Mouse (Mus musculus): ENCODE measurements around the gene Gm11214. TPM values are rescaled to one million over a fixed set of nuclear protein-coding genes. Genes with fewer than 3 reads are reported as not detected.

Gm11214 gene
- polyA plus RNA-seq, 1 experiment from 2014 or later: not detected

DNA sequence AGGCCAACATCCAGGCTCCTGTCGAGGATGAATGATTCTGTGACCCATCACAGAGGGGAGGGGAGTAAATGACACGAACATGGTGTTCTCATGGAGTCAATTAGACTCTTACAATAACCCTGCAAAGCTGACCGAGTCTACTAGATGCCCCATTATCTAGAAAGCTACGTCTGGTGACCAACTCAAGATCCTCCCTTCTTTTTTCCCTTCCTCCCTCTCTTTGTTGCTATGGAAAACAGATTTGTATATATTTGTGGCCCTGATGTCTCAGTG is 22.0 kb upstream of the Gm11214 start:
- H3K9ac ChIP-seq (replicated peaks): no peak overlapping the region
- no peaks in the 10 kb centered on the region for H3K27me3 ChIP-seq
- H3K4me3 ChIP-seq: no peak overlapping the region
- H3K4me1 ChIP-seq: no peaks in the 10 kb centered on the region
- ATAC-seq (replicated peaks): no peak
- H3K4me2 ChIP-seq (replicated peaks): no peak overlapping the region
- no peaks in the 10 kb centered on the region for H3K36me3 ChIP-seq
- WGBS: 64% methylated on average over 4 of the region's 4 CpGs
- no peaks in the 10 kb centered on the region for H3K9me3 ChIP-seq
- H3K27ac ChIP-seq (replicated peaks): no peak overlapping the region

DNA sequence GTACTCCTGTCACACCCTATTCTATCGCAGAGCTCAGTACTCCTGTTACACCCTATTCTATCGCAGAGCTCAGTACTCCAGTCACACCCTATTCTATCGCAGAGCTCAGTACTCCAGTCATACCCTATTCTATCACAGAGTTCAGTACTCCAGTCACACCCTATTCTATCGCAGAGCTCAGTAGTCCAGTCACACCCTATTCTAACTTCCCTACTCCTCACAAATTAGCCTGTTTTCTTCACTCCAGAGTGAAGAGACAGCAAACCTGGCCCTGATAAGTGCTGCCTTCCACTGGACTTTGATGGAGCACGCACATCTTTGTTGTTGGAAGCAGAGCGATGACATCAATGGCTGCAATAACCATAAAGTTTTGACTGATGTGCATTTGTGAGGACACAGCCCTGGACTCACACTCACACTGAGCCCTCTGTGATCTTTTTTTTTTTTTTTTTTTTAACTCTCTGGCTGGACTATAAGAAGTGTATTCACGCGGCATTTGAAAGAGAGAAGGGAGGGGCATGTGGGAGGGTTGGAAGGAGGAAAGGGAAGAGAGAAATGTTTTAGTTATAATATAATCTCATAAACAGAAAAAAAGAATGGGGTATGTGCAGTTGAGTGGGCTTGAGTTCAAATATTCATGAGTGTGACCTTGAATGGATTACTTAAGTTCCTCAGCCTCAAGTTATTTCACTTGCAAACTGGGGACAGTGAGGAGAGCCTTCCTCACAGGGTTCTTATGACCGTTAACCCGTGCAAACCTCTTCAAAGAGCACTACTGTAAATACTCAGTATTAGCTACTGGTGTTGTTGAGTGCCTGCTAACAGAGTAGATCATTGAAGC is 21.5 kb upstream of the Gm11214 start:
- no peaks in the 10 kb centered on the region for H3K9me3 ChIP-seq

DNA sequence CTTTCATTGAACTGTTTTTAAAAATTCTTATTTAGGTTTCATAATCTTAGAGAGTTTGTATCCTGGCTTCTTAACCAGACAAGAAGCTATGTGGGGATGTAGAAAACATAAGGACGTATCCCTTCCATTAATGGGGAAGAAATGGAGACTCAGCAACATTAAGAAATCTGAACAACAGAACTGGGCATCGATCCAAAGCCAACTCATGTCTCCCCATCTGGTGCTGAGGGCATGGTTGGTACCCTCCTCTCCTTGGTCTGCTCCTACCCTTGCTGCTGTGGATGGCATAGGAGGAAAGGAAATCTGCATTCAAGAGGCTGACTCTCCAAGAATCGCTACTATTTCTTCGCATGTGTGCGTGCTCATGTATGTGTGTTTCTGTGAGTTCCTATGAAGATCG is 20.5 kb upstream of the Gm11214 start:
- Histone ChIP-seq H3K4me2 (replicated peaks) (no peak overlapping the region), H3K27ac (replicated peaks) (no peak overlapping the region), H3K9ac (replicated peaks) (no peak overlapping the region), H3K36me3 (no peaks in the 10 kb centered on the region), H3K27me3 (no peaks in the 10 kb centered on the region), H3K4me1 (no peaks in the 10 kb centered on the region), H3K9me3 (no peaks in the 10 kb centered on the region), H3K4me3 (no peak overlapping the region)
- no peak for ATAC-seq (replicated peaks)
- 85% methylated on average over 6 of the region's 6 CpGs for WGBS

More for the DNA sequence above, 21.5 kb upstream of the Gm11214 start:
- Histone ChIP-seq H3K4me1 (no peaks in the 10 kb centered on the region), H3K27ac (replicated peaks) (no peak overlapping the region), H3K27me3 (no peaks in the 10 kb centered on the region), H3K36me3 (no peaks in the 10 kb centered on the region), H3K4me3 (no peak overlapping the region), H3K4me2 (replicated peaks) (no peak overlapping the region), H3K9ac (replicated peaks) (no peak overlapping the region)
- no peak for ATAC-seq (replicated peaks)
- WGBS: 88% methylated on average over 10 of the region's 10 CpGs

DNA sequence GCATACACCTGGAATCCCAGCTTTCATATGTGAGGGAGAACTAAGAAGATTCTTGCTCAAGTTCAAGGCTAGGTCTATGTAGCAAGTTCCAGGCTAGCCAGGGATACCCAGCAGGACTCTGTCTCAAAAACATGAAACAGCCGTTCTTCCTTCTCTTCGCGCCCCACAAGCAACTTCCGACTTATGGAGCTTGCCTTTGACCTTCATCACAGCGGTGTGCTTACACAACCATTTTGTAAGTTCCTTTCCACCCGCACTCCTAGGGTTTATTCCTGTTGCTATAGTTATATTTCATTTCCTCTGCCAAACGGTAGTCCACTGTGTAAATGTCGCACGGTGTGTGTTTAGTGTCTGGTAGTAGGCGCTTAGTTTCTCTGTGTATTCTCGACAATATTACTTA is 19.9 kb upstream of the Gm11214 start:
- Histone ChIP-seq H3K36me3 (no peaks in the 10 kb centered on the region), H3K27ac (replicated peaks) (no peak overlapping the region), H3K4me1 (no peaks in the 10 kb centered on the region), H3K4me3 (no peak overlapping the region), H3K9me3 (no peaks in the 10 kb centered on the region), H3K9ac (replicated peaks) (no peak overlapping the region), H3K4me2 (replicated peaks) (no peak overlapping the region), H3K27me3 (no peaks in the 10 kb centered on the region)
- 89% methylated on average over 11 of the region's 11 CpGs for WGBS
- ATAC-seq (replicated peaks): no peak

DNA sequence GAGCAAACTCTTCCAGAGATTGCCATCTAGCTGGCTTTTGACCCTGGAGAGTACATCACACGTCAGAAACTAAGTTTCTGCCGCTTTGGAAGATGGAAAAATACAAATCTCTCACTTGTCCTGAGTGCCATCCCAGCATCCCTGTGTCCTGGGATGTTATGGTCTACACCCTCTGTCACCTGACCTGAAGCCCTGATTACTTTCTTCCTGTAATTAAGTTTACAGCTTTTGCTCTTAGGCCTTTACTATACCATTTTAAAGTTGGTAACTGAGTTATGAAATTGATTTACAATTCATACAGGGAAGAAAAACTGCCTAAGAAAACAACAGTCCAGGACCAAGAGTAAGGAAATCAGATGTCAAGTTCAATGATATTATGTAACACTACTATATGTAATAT is 19.3 kb upstream of the Gm11214 start:
- H3K9me3 ChIP-seq: no peaks in the 10 kb centered on the region
- H3K27ac ChIP-seq (replicated peaks): no peak overlapping the region
- H3K9ac ChIP-seq (replicated peaks): no peak overlapping the region
- no peaks in the 10 kb centered on the region for H3K36me3 ChIP-seq
- no peak overlapping the region for H3K4me3 ChIP-seq
- H3K27me3 ChIP-seq: no peaks in the 10 kb centered on the region
- 81% methylated on average over 2 of the region's 2 CpGs for WGBS
- H3K4me1 ChIP-seq: no peaks in the 10 kb centered on the region
- no peak for ATAC-seq (replicated peaks)
- no peak overlapping the region for H3K4me2 ChIP-seq (replicated peaks)

DNA sequence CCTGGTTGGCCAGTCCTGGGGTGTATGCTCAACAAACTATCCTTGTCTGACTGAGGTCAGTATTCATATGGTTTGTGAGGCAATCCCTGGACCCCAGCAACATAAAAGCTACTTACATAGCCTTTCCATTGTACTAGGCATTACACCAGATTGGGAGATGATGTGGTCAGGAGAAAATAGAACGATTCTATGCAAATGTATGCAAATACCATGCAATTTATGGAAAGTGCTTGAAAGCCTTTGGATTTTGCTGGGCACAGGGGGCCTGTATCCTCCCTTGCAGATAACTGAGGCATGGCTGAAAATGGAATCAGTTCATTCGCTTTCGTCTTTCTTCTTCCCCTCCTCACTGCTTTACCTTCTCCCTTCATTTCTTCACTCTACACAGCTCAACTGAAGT is 18.4 kb upstream of the Gm11214 start:
- no peaks in the 10 kb centered on the region for H3K4me1 ChIP-seq
- H3K9me3 ChIP-seq: no peaks in the 10 kb centered on the region
- H3K27ac ChIP-seq (replicated peaks): no peak overlapping the region
- no peaks in the 10 kb centered on the region for H3K36me3 ChIP-seq
- H3K4me3 ChIP-seq: no peak overlapping the region
- 75% methylated on average over 3 of the region's 3 CpGs for WGBS
- no peak overlapping the region for H3K4me2 ChIP-seq (replicated peaks)
- no peak for ATAC-seq (replicated peaks)
- H3K9ac ChIP-seq (replicated peaks): no peak overlapping the region
- no peaks in the 10 kb centered on the region for H3K27me3 ChIP-seq

DNA sequence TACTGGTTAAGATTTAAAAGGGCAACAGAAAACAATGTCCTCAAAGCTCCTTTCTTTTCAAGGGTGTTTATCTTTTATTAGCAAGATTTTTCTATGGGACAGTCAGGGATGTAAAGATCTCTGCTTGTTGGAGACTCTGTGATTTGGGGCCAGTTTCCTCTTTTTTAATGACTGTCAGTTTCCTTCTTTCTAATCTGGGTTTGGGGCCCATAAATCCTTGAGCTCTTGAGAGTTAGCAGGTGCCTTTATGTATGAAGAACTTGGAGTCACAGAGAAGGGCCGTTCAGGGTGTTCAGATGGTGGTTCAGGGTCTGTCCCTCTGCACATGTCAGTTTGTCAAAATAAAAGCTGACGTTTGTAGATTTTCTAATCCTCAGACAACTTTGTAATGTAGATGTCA is 11.9 kb upstream of the Gm11214 start:
- WGBS: 78% methylated on average over 2 of the region's 2 CpGs
- Histone ChIP-seq H3K9ac (replicated peaks) (no peak overlapping the region), H3K4me2 (replicated peaks) (no peak overlapping the region), H3K27ac (replicated peaks) (no peak overlapping the region), H3K9me3 (no peaks in the 10 kb centered on the region), H3K36me3 (no peaks in the 10 kb centered on the region), H3K4me1 (no peaks in the 10 kb centered on the region), H3K4me3 (no peak overlapping the region), H3K27me3 (no peaks in the 10 kb centered on the region)
- no peak for ATAC-seq (replicated peaks)

DNA sequence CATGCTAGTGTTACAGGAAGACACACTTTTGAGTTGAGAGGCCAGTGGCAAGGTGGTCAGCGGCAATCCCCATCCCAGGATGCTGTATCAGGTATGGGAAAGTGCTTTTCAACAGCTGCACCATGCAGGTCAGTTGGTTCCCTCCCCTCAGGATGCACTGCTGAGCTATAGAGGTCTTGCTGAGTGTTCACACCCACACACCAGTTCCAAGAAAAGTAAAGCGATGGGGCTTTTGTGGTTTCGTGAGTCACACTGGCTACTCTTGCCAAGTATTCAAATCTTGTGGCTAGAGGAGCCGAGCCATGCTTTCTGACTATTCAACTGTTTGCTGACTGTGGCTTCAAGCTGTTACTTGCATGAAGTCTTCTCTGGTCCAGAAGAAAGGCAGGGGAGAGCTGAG is 5.1 kb upstream of the Gm11214 start:
- H3K4me2 ChIP-seq (replicated peaks): no peak overlapping the region
- 64% methylated on average over 4 of the region's 4 CpGs for WGBS
- H3K4me1 ChIP-seq: 0 out of 2 replicates have a peak, but pooled peaks cover 2% of the 10 kb centered on the region
- no peak overlapping the region for H3K27ac ChIP-seq (replicated peaks)
- ATAC-seq (replicated peaks): no peak
- H3K9ac ChIP-seq (replicated peaks): no peak overlapping the region
- no peaks in the 10 kb centered on the region for H3K9me3 ChIP-seq
- H3K27me3 ChIP-seq: no peaks in the 10 kb centered on the region
- H3K4me3 ChIP-seq: no peak overlapping the region
- H3K36me3 ChIP-seq: no peaks in the 10 kb centered on the region

DNA sequence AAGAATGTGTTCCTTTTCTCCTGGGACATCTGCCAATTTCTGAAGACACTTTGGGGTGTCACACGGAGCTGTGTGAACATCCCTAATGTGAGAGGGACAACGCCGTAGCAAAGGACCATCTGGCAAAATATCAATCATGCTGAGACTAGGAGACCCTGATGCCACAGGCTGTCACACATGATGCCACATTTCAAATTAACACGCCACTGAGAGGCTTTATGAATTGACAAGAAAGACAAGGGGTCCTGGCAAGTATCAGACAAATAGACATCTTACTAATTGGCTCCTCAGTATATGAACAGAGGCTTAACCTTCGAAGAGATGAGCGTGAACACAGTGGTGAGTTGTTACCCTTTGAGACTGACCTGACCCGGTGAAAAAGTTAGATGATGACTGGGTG is 2.6 kb upstream of the Gm11214 start:
- no peaks in the 10 kb centered on the region for H3K27me3 ChIP-seq
- H3K4me2 ChIP-seq (replicated peaks): no peak overlapping the region
- H3K36me3 ChIP-seq: no peaks in the 10 kb centered on the region
- H3K4me1 ChIP-seq: 0 out of 2 replicates have a peak, but pooled peaks cover 2% of the 10 kb centered on the region
- no peaks in the 10 kb centered on the region for H3K9me3 ChIP-seq
- no peak overlapping the region for H3K4me3 ChIP-seq
- 49% methylated on average over 7 of the region's 7 CpGs for WGBS
- peak; percentile 80 for ATAC-seq (replicated peaks)
- H3K27ac ChIP-seq (replicated peaks): no peak overlapping the region
- no peak overlapping the region for H3K9ac ChIP-seq (replicated peaks)

DNA sequence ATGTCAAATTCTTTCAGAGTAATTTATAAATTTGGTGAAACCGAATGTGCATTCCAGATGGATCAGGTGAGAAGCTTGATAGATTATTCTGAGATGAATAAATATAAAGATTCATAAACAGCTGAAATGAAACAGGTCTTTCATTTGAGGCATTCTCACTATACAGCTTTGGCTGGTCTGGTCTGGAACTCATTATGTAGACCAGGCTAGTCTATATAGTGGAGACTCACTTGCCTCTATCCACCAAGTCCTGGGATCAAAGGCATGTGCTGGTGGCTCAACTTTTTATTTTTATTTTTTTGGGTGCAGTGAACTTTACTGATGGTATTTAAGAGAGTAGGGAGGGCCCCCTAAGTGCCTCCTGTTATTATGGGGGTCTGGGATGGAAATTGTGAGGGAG is 1.3 kb downstream of the Gm11214 start:
- H3K9ac ChIP-seq (replicated peaks): no peak overlapping the region
- H3K9me3 ChIP-seq: no peaks in the 10 kb centered on the region
- H3K4me2 ChIP-seq (replicated peaks): no peak overlapping the region
- no peak for ATAC-seq (replicated peaks)
- 24% methylated on average over 1 of the region's 1 CpGs for WGBS
- H3K4me3 ChIP-seq: no peak overlapping the region
- H3K36me3 ChIP-seq: no peaks in the 10 kb centered on the region
- no peaks in the 10 kb centered on the region for H3K27me3 ChIP-seq
- H3K4me1 ChIP-seq: 0 out of 2 replicates have a peak, but pooled peaks cover 2% of the 10 kb centered on the region
- no peak overlapping the region for H3K27ac ChIP-seq (replicated peaks)

DNA sequence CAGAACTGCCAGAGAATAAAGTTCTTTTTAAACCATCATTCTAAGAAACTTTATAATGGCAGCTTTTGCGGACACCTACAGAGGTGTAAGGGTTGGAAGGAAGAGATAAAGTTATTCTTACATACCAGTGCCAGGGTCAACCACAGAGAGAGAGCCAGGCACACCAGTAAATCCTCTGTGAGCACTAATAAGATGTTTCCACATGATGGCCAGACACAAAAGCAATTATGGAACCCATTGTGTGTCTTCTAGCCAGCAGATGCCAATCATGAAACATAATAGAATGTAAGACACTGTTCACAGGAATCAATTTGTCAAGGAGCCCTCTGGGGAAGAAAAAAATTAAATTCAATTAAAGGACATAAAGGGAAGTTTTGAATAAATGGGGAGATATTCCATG is 1.8 kb downstream of the Gm11214 start:
- ATAC-seq (replicated peaks): no peak
- WGBS: 8% methylated on average over 1 of the region's 1 CpGs

DNA sequence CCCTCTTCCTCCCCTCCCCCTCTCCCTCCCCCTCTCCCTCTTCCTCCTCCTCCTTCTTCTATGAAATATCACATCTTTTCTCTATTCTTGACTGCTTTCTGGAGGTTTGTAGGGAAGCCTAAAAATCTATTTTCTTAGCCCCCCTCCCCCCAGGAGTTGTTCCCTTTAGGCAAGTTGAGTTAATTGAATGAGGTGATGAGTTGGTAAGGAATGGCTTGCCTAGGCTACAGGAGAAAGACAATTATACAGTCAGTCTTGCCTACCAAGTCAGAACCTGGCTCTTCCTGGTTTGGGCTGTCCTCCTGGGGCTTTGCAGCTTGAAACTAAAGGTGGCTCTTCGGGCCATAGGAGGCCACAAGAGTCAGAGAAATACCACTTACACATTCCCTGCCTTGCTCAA is 3.4 kb downstream of the Gm11214 start:
- no peak for ATAC-seq (replicated peaks)
- no peaks in the 10 kb centered on the region for H3K36me3 ChIP-seq
- no peaks in the 10 kb centered on the region for H3K9me3 ChIP-seq
- H3K4me1 ChIP-seq: no peaks in the 10 kb centered on the region
- no peak overlapping the region for H3K27ac ChIP-seq (replicated peaks)
- no peaks in the 10 kb centered on the region for H3K27me3 ChIP-seq
- 92% methylated on average over 1 of the region's 1 CpGs for WGBS
- no peak overlapping the region for H3K4me2 ChIP-seq (replicated peaks)
- H3K4me3 ChIP-seq: no peak overlapping the region
- H3K9ac ChIP-seq (replicated peaks): no peak overlapping the region

More for the DNA sequence above, 1.8 kb downstream of the Gm11214 start:
- H3K4me2 ChIP-seq (replicated peaks): no peak overlapping the region
- no peak overlapping the region for H3K9ac ChIP-seq (replicated peaks)
- no peak overlapping the region for H3K4me3 ChIP-seq
- no peaks in the 10 kb centered on the region for H3K36me3 ChIP-seq
- no peaks in the 10 kb centered on the region for H3K9me3 ChIP-seq
- 0 out of 2 replicates have a peak, but pooled peaks cover 2% of the 10 kb centered on the region for H3K4me1 ChIP-seq
- no peak overlapping the region for H3K27ac ChIP-seq (replicated peaks)
- no peaks in the 10 kb centered on the region for H3K27me3 ChIP-seq

DNA sequence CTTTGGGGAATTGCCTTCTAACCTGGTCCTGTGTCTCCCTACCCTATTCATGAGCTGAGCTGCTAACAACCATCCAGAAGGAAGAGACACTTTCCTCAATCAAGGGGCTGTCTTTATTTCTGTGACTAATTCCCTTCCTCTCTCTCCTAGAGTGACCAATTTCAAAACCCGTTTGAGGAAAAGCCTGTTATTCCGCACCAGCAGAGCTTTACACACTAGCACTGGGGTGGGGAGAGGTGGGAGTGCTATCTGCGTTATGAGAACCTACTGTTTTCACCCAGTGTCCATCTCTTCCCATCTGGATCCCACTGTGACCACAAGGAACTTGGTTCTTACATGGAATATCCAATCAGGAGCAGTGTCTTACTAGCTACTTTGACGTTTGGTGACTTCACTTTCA is 4.1 kb downstream of the Gm11214 start:
- H3K4me3 ChIP-seq: no peak overlapping the region
- H3K36me3 ChIP-seq: no peaks in the 10 kb centered on the region
- H3K4me1 ChIP-seq: no peaks in the 10 kb centered on the region
- no peaks in the 10 kb centered on the region for H3K9me3 ChIP-seq
- 2% methylated on average over 4 of the region's 4 CpGs for WGBS
- no peak overlapping the region for H3K27ac ChIP-seq (replicated peaks)
- no peaks in the 10 kb centered on the region for H3K27me3 ChIP-seq
- H3K4me2 ChIP-seq (replicated peaks): no peak overlapping the region
- no peak for ATAC-seq (replicated peaks)
- H3K9ac ChIP-seq (replicated peaks): no peak overlapping the region
